Mouse (Mus musculus) intestine, embryonic 16.5 days (tissue): ENCODE data around the gene Susd1. TPM values are rescaled to one million over a fixed set of nuclear protein-coding genes. Genes with fewer than 3 reads are reported as not detected.

ENCODE experiments used
- ATAC-seq: fragments of 200-750 bp; cut with Nextera tagmentation; 2 replicates; pipeline ENCODE4 v1.8.0; 2017; ENCODE audit warnings: moderate TSS enrichment, moderate library complexity
- H3K27ac ChIP-seq: fragments of 300-500 bp; sonication (generic); 2 replicates; pipeline ENCODE4 v1.5.1; 2014; ENCODE audit warnings: mild to moderate bottlenecking, low read length
- H3K27me3 ChIP-seq: fragments of 300-500 bp; sonication (generic); replicated peaks from 2 replicates; pipeline ENCODE4 v1.6.1; 2014; ENCODE audit warnings: low read length, control low read depth, mixed read lengths; ENCODE audit not compliant: control insufficient read depth, insufficient read depth
- H3K36me3 ChIP-seq: fragments of 300-500 bp; sonication (generic); 2 replicates; pipeline ENCODE4 v1.6.1; 2014; ENCODE audit warnings: low read length, control low read depth; ENCODE audit not compliant: control insufficient read depth, insufficient read depth
- H3K4me1 ChIP-seq: fragments of 300-500 bp; sonication (generic); 2 replicates; pipeline ENCODE4 v1.6.1; 2014; ENCODE audit warnings: low read length, control low read depth, mixed read lengths; ENCODE audit not compliant: control insufficient read depth, insufficient read depth
- H3K4me2 ChIP-seq: fragments of 300-500 bp; sonication (generic); 2 replicates; pipeline ENCODE4 v1.6.1; 2014; ENCODE audit warnings: low read depth, low read length, control low read depth
- H3K4me3 ChIP-seq: fragments of 300-500 bp; sonication (generic); 2 replicates; pipeline ENCODE4 v1.5.1; 2014; ENCODE audit warnings: mild to moderate bottlenecking, low read length
- H3K9ac ChIP-seq: fragments of 300-500 bp; sonication (generic); 2 replicates; pipeline ENCODE4 v1.6.1; 2014; ENCODE audit warnings: low read depth, low read length
- H3K9me3 ChIP-seq: fragments of 300-500 bp; sonication (generic); 2 replicates; pipeline ENCODE4 v1.6.1; 2016; ENCODE audit warnings: low read length, control low read depth; ENCODE audit not compliant: control insufficient read depth
- WGBS: fragments of 180-500 bp; shearing (Covaris S2); extraction: QIAGEN DNeasy Blood & Tissue Kit; methylation state at CpG from one replicate; pipeline ENCODE4 v1.1.7; 2014; 5-methylcytosine and 5-hydroxymethylcytosine counted together
- polyA plus RNA-seq: library from polyadenylated mRNA; unstranded; fragments of >200 nt; fragmentation: Nextera tagmentation; extraction: Ambion mirVana; gene quantifications from 2 replicates; pipeline ENCODE4 v1.2.1, GENCODE M21; 2015

Susd1 gene
- polyA plus RNA-seq, 1 experiment from 2014 or later = 13.0 TPM

- WGBS = 59% methylated on average over 2 of the region's 2 CpGs
- Histone ChIP-seq H3K27me3 (no peaks in the 10 kb centered on the region), H3K36me3 (no peaks in the 10 kb centered on the region), H3K4me2 (no peak overlapping the region), H3K4me3 (no peak overlapping the region), H3K27ac (no peak overlapping the region), H3K4me1 (peaks cover 11% of the 10 kb centered on the region), H3K9me3 (no peaks in the 10 kb centered on the region), H3K9ac (no peak overlapping the region)
- no peak for ATAC-seq
Measured at GRCm38 (mm10) chr4:59455465-59455864, 17.0 kb upstream of the Susd1 start.

GRCm38 (mm10) chr4:59454046-59454445, 15.6 kb upstream of the Susd1 start:
- WGBS = 59% methylated on average over 3 of the region's 3 CpGs
- H3K9ac ChIP-seq = no peak overlapping the region
- no peak overlapping the region for H3K27ac ChIP-seq
- H3K9me3 ChIP-seq = no peaks in the 10 kb centered on the region
- ATAC-seq = no peak
- peaks cover 4% of the 10 kb centered on the region; the same call in 1 of the 2 replicates for H3K4me1 ChIP-seq
- no peak overlapping the region for H3K4me3 ChIP-seq
- H3K27me3 ChIP-seq = no peaks in the 10 kb centered on the region
- no peak overlapping the region for H3K4me2 ChIP-seq
- H3K36me3 ChIP-seq = no peaks in the 10 kb centered on the region

- Histone ChIP-seq H3K4me1 (peaks cover 6% of the 10 kb centered on the region), H3K27ac (peak overlapping the region; percentile 76)
- 53% methylated on average over 8 of the region's 8 CpGs for WGBS
Measured at GRCm38 (mm10) chr4:59452503-59452933, 14.1 kb upstream of the Susd1 start.

GRCm38 (mm10) chr4:59450906-59451305, 12.5 kb upstream of the Susd1 start:
- H3K4me2 ChIP-seq = no peak overlapping the region
- ATAC-seq = no peak
- H3K9ac ChIP-seq = no peak overlapping the region
- H3K27ac ChIP-seq = no peak overlapping the region
- 81% methylated on average over 3 of the region's 3 CpGs for WGBS
- no peaks in the 10 kb centered on the region for H3K27me3 ChIP-seq
- peaks cover 6% of the 10 kb centered on the region for H3K4me1 ChIP-seq
- H3K36me3 ChIP-seq = no peaks in the 10 kb centered on the region
- H3K9me3 ChIP-seq = no peaks in the 10 kb centered on the region
- no peak overlapping the region for H3K4me3 ChIP-seq

More at GRCm38 (mm10) chr4:59452503-59452933, 14.1 kb upstream of the Susd1 start:
- Histone ChIP-seq H3K4me3 (no peak overlapping the region), H3K9ac (no peak overlapping the region), H3K36me3 (no peaks in the 10 kb centered on the region), H3K4me2 (0 out of 2 replicates have a peak overlapping the region, but pooled peaks have one; percentile 13), H3K9me3 (no peaks in the 10 kb centered on the region), H3K27me3 (no peaks in the 10 kb centered on the region)
- peak; percentile 92 for ATAC-seq

GRCm38 (mm10) chr4:59450234-59450854, 11.9 kb upstream of the Susd1 start:
- Histone ChIP-seq H3K9ac (no peak overlapping the region), H3K4me3 (no peak overlapping the region), H3K9me3 (no peaks in the 10 kb centered on the region), H3K27me3 (no peaks in the 10 kb centered on the region), H3K4me2 (no peak overlapping the region), H3K4me1 (peaks cover 6% of the 10 kb centered on the region), H3K27ac (no peak overlapping the region), H3K36me3 (no peaks in the 10 kb centered on the region)
- no peak for ATAC-seq
- 80% methylated on average over 6 of the region's 6 CpGs for WGBS

- H3K9ac ChIP-seq = no peak overlapping the region
- H3K9me3 ChIP-seq = no peaks in the 10 kb centered on the region
- no peak overlapping the region for H3K4me2 ChIP-seq
- H3K4me1 ChIP-seq = peaks cover 6% of the 10 kb centered on the region
- H3K27me3 ChIP-seq = no peaks in the 10 kb centered on the region
- H3K36me3 ChIP-seq = no peaks in the 10 kb centered on the region
- no peak overlapping the region for H3K27ac ChIP-seq
- WGBS = 65% methylated on average over 1 of the region's 1 CpGs
- no peak for ATAC-seq
- no peak overlapping the region for H3K4me3 ChIP-seq
Measured at GRCm38 (mm10) chr4:59447296-59447695, 8.9 kb upstream of the Susd1 start.

GRCm38 (mm10) chr4:59445516-59445915, 7.1 kb upstream of the Susd1 start:
- Histone ChIP-seq H3K27ac (no peak overlapping the region), H3K4me3 (no peak overlapping the region), H3K4me1 (peaks cover 6% of the 10 kb centered on the region), H3K27me3 (no peaks in the 10 kb centered on the region), H3K9me3 (no peaks in the 10 kb centered on the region), H3K36me3 (no peaks in the 10 kb centered on the region), H3K9ac (no peak overlapping the region), H3K4me2 (no peak overlapping the region)
- WGBS = 59% methylated on average over 6 of the region's 6 CpGs
- ATAC-seq = no peak

GRCm38 (mm10) chr4:59444994-59445393, 6.6 kb upstream of the Susd1 start:
- no peak for ATAC-seq
- Histone ChIP-seq H3K27me3 (no peaks in the 10 kb centered on the region), H3K9me3 (no peaks in the 10 kb centered on the region), H3K9ac (no peak overlapping the region), H3K4me1 (peaks cover 6% of the 10 kb centered on the region), H3K36me3 (no peaks in the 10 kb centered on the region), H3K4me3 (no peak overlapping the region), H3K4me2 (no peak overlapping the region), H3K27ac (no peak overlapping the region)
- WGBS = 54% methylated on average over 3 of the region's 3 CpGs

- H3K4me2 ChIP-seq = no peak overlapping the region
- H3K9ac ChIP-seq = no peak overlapping the region
- H3K4me3 ChIP-seq = no peak overlapping the region
- H3K9me3 ChIP-seq = no peaks in the 10 kb centered on the region
- no peak for ATAC-seq
- H3K27me3 ChIP-seq = no peaks in the 10 kb centered on the region
- no peaks in the 10 kb centered on the region for H3K36me3 ChIP-seq
- no peak overlapping the region for H3K27ac ChIP-seq
- WGBS = 82% methylated on average over 4 of the region's 4 CpGs
- H3K4me1 ChIP-seq = peaks cover 6% of the 10 kb centered on the region
Measured at GRCm38 (mm10) chr4:59444085-59444484, 5.7 kb upstream of the Susd1 start.

GRCm38 (mm10) chr4:59441265-59441664, 2.8 kb upstream of the Susd1 start:
- H3K9me3 ChIP-seq = no peaks in the 10 kb centered on the region
- peaks cover 6% of the 10 kb centered on the region; the same call in 1 of the 2 replicates for H3K4me1 ChIP-seq
- peak overlapping the region; percentile 78; the same call in 1 of the 2 replicates for H3K27ac ChIP-seq
- H3K27me3 ChIP-seq = no peaks in the 10 kb centered on the region
- no peaks in the 10 kb centered on the region for H3K36me3 ChIP-seq
- WGBS = 83% methylated on average over 1 of the region's 1 CpGs
- ATAC-seq = no peak
- no peak overlapping the region for H3K4me3 ChIP-seq
- H3K9ac ChIP-seq = no peak overlapping the region
- no peak overlapping the region for H3K4me2 ChIP-seq
